Mouse (Mus musculus) midbrain, embryonic 15.5 days (tissue): ENCODE results near the gene Rnf5. TPM values are rescaled to one million over a fixed set of nuclear protein-coding genes. Genes with fewer than 3 reads are reported as not detected.

ENCODE experiments used
- ATAC-seq: fragments of 200-750 bp; cut with Nextera tagmentation; replicated peaks from 2 replicates; pipeline ENCODE4 v1.8.0; 2017; ENCODE audit warnings: moderate TSS enrichment
- H3K27ac ChIP-seq: fragments of 300-500 bp; sonication (generic); 2 replicates; pipeline ENCODE4 v1.5.1; 2015; ENCODE audit warnings: mild to moderate bottlenecking, inconsistent platforms
- H3K27me3 ChIP-seq: fragments of 300-500 bp; sonication (generic); replicated peaks from 2 replicates; pipeline ENCODE4 v1.6.1; 2015; ENCODE audit warnings: inconsistent platforms
- H3K36me3 ChIP-seq: fragments of 300-500 bp; sonication (generic); replicated peaks from 2 replicates; pipeline ENCODE4 v1.6.1; 2015; ENCODE audit warnings: inconsistent platforms
- H3K4me1 ChIP-seq: fragments of 300-500 bp; sonication (generic); 2 replicates; pipeline ENCODE4 v1.6.1; 2015; ENCODE audit warnings: inconsistent platforms
- H3K4me2 ChIP-seq: fragments of 300-500 bp; sonication (generic); 2 replicates; pipeline ENCODE4 v1.6.1; 2015; ENCODE audit warnings: inconsistent platforms, mild to moderate bottlenecking, moderate library complexity
- H3K4me3 ChIP-seq: fragments of 300-500 bp; sonication (generic); 2 replicates; pipeline ENCODE4 v1.5.1; 2015; ENCODE audit warnings: mild to moderate bottlenecking, inconsistent platforms
- H3K9ac ChIP-seq: fragments of 300-500 bp; sonication (generic); 2 replicates; pipeline ENCODE4 v1.6.1; 2015; ENCODE audit warnings: mild to moderate bottlenecking, inconsistent platforms
- H3K9me3 ChIP-seq: fragments of 300-500 bp; sonication (generic); 2 replicates; pipeline ENCODE4 v1.6.1; 2016; ENCODE audit warnings: inconsistent platforms
- WGBS: fragments of 180-500 bp; shearing (Covaris S2); methylation state at CpG from one replicate; pipeline ENCODE4 v1.1.7; 2015; ENCODE audit warnings: mixed read lengths; 5-methylcytosine and 5-hydroxymethylcytosine counted together
- polyA plus RNA-seq: library from polyadenylated mRNA; unstranded; fragments of >200 nt; fragmentation: Nextera tagmentation; extraction: Ambion mirVana; gene quantifications from 2 replicates; pipeline ENCODE4 v1.2.1, GENCODE M21; 2015

Rnf5 gene
- polyA plus RNA-seq, result 306 and 313 TPM in 2 replicates

DNA sequence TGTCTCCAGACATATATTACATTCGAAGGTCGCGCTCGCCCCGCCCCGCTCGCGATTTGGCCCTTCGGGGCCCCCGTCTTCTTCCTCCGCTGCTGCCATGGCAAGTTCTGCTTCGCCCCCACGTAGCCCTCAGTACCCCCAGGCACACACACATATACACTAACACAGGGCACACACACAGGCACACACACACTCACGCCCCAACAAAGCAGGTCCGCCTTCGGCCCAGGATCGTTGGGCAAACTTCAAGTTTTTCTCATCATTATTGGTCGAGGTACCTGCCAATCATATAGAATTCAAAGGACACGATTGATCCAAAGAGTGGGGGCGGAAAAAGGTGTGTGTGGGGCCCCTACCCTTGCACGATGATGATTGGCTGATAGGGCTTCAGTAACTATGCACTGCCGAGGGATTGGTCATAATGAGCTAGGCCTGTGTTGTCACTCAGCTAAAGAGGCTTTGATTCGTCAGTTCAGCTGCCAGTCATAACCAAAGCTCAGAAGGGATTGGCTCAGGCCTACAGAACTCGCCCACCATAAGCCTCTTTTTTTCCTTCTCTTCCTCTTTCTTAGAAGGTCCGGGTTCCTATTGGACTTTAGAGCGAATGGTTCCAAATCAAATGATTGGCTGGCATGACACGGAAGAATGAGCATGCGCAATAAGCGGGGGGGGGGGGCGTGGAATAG, at the start of gene Rnf5:
Gene Rnf5, minus strand, starts transcription at position 316 of the 686 bp plus-strand sequence.
- Histone ChIP-seq H3K9me3 (no peaks in the 10 kb centered on the region), H3K36me3 (peaks cover 11% of the 10 kb centered on the region; the same call in 1 of the 2 replicates), H3K4me1 (peaks cover 45% of the 10 kb centered on the region), H3K9ac (peak within 1 kb of the TSS; percentile 94), H3K27me3 (no peaks in the 10 kb centered on the region), H3K4me2 (peak within 1 kb of the TSS; percentile 70), H3K27ac (peak within 1 kb of the TSS; percentile 92), H3K4me3 (peak within 1 kb of the TSS; percentile 86)
- 1% methylated on average over 30 of the region's 30 CpGs for WGBS
- peak; percentile 95 for ATAC-seq

DNA sequence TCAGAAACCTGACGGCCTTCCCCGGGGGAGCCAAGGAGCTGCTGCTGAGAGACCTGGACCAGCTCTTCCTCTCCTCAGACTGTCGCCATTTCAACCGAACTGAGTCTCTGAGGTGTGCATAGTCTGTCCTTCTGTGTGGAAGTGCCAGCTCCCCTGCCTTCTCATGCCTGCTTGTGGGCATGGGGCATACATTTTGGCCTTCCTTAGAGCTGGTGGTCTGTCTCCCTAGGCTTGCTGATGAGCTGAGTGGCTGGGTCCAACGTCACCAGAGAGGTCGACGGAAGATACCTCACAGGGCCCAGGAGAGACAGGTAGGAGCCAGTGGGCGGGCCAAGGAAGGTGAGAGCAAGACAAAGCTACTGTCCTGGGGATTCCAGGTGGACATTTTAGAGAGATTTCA, 49.5 kb upstream of the Rnf5 start:
- Histone ChIP-seq H3K9ac (no peak overlapping the region), H3K36me3 (peaks cover 27% of the 10 kb centered on the region; the same call in 1 of the 2 replicates), H3K4me2 (no peak overlapping the region), H3K27ac (no peak overlapping the region), H3K9me3 (no peaks in the 10 kb centered on the region), H3K27me3 (no peaks in the 10 kb centered on the region), H3K4me1 (peaks cover 9% of the 10 kb centered on the region), H3K4me3 (no peak overlapping the region)
- ATAC-seq, result no peak
- 94% methylated on average over 8 of the region's 8 CpGs for WGBS

DNA sequence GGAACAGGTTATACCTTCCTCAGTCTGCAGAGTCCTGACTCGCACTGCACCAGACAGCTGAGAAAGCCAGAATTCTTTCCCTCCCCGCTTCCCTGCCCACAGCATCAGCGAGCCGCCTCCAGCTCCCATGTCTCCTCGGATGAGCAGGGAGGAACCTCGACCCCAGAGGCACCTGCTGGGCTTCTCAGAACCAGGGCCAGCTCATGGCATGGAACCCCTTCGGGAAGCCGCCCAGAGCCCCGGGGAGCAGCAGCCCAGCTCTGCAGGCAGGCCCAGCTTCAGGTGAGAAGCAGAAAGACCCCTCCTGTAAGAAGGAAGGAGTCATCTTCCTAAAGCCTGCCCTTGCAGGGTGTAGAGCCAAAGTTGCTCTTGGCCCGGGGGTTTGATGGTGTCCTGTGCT, 49.1 kb upstream of the Rnf5 start:
- Histone ChIP-seq H3K4me2 (no peak overlapping the region), H3K9me3 (no peaks in the 10 kb centered on the region), H3K4me3 (no peak overlapping the region), H3K4me1 (peaks cover 13% of the 10 kb centered on the region), H3K36me3 (peaks cover 27% of the 10 kb centered on the region; the same call in 1 of the 2 replicates), H3K27ac (no peak overlapping the region), H3K9ac (no peak overlapping the region), H3K27me3 (no peaks in the 10 kb centered on the region)
- ATAC-seq, result no peak
- WGBS, result 89% methylated on average over 10 of the region's 10 CpGs

DNA sequence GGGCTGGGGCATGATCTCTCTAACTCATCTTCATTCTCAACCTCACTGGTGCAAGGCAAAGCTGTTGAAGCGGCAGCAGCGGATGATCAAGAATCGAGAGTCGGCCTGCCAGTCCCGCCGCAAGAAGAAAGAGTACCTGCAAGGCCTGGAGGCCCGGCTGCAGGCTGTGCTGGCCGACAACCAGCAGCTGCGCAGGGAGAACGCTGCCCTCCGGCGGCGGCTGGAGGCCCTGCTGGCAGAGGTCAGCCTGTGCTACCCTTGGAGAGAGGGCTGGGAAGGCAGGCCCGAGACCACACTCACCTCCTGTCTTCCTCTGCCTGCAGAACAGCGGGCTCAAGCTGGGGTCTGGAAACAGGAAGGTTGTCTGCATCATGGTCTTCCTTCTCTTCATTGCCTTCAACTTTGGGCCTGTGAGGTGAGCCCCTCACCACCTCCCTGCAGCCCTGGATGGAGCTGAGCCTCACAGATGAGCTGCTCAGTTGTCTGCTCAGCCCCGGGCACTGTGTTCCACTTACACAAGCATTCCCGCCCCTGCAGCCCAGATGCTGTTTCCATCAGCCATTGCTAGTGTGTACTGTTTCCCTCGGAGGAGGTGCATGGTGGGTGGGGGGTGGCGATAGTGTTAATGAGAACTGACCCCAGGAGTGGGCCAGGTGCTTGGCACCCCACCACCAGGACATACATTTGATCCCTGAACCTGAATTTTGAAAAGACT, 48.2 kb upstream of the Rnf5 start:
- no peak overlapping the region for H3K4me3 ChIP-seq
- peaks cover 27% of the 10 kb centered on the region; the same call in 1 of the 2 replicates for H3K36me3 ChIP-seq
- no peak overlapping the region for H3K4me2 ChIP-seq
- H3K27me3 ChIP-seq, result no peaks in the 10 kb centered on the region
- H3K27ac ChIP-seq, result no peak overlapping the region
- 47% methylated on average over 19 of the region's 19 CpGs for WGBS
- no peaks in the 10 kb centered on the region for H3K9me3 ChIP-seq
- no peak for ATAC-seq
- peaks cover 16% of the 10 kb centered on the region for H3K4me1 ChIP-seq
- no peak overlapping the region for H3K9ac ChIP-seq

DNA sequence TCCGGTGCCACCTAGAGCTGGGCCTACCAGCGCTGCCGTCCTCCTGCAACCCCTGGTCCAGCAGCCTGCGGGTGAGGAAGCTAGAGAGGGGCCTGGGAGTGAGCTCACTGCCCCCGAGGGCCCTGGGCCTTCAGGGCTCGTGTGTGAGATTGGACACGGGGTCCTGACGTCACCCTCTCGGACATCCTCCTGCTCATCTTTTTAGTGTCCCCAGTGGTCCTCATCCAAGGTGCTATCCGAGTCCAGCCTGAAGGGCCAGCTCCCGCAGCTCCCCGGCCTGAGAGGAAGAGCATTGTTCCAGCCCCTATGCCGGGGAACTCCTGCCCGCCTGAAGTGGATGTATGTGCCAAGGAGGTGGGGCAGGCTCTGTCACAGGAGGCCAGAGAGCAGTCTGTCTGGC, 47.3 kb upstream of the Rnf5 start:
- Histone ChIP-seq H3K36me3 (peaks cover 27% of the 10 kb centered on the region; the same call in 1 of the 2 replicates), H3K27me3 (no peaks in the 10 kb centered on the region), H3K4me1 (peaks cover 25% of the 10 kb centered on the region), H3K9me3 (no peaks in the 10 kb centered on the region), H3K27ac (no peak overlapping the region), H3K9ac (no peak overlapping the region), H3K4me3 (no peak overlapping the region), H3K4me2 (no peak overlapping the region)
- no peak for ATAC-seq
- WGBS, result 92% methylated on average over 14 of the region's 14 CpGs

DNA sequence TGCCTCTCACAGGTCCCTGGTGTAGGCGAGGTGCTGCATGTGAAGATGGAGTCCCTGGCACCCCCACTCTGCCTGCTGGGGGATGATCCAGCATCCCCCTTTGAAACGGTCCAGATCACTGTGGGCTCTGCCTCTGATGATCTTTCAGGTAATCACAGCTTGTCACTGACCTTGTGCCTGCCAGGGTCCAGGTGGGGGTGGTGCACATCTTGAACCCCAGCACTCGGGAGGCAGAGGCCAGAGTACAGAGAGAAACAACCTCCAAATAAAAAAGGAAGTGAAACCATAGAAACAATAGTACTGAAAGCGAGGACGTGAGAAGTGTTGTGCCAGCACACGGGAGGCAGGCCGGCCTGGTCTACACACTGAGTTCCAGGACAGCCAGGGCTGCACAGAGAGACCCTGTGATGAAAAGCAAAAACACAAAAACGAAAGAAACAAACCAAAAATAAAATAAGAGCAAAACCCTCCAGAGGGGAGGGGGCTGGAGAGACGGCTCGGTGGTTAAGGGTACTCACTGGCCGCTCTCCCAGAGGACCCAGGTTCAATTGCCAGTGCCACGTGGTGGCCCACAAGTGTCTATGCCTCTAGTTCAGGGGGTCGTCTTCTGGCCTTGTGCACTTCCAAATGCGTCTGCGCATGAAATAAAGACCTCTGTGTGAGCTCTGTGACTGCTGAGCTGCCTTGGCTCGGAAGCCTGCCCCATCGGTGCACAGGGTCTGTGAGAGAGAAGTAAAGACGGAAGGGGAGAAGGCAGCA, 45.8 kb upstream of the Rnf5 start:
- Histone ChIP-seq H3K36me3 (peaks cover 27% of the 10 kb centered on the region; the same call in 1 of the 2 replicates), H3K9ac (no peak overlapping the region), H3K27me3 (no peaks in the 10 kb centered on the region), H3K27ac (no peak overlapping the region), H3K4me2 (no peak overlapping the region), H3K9me3 (no peaks in the 10 kb centered on the region), H3K4me3 (no peak overlapping the region), H3K4me1 (peaks cover 34% of the 10 kb centered on the region)
- 91% methylated on average over 18 of the region's 18 CpGs for WGBS
- no peak for ATAC-seq

DNA sequence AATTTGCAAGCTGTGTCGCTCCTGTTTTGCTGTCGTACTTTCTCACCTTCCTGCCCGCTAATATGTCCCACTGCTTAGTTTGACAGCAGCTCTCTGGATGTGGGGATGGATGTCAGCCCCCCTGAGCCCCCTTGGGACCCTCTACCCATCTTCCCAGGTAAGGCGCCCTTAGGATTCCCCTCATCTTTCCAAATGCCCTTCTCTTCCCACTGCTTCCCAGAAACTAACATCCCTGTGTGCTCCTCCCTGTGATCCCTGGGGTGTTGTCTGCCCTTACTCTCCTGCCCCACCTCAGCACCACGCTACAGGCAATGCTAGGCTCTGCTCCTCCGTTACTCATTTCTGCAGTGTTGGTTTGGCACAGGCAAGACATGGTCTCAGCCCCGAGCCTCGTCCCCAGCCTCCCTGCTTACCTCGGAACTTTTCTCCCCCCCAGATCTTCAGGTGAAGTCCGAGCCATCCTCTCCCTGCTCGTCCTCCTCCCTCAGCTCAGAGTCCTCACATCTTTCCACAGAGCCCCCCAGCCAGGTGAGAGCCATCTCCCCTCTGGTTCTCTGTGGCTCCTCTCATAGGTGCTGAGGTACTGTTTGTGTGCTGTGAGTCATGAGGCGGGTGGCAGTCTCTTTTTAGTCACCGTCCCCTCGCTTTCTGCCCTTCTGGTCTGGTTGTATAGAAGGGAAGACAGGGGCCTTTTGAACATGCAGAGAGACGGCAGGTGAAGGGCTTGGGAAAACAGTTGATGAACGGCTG, 44.8 kb upstream of the Rnf5 start:
- H3K9me3 ChIP-seq, result no peaks in the 10 kb centered on the region
- H3K9ac ChIP-seq, result no peak overlapping the region
- ATAC-seq, result no peak
- peak overlapping the region; percentile 70 for H3K4me3 ChIP-seq
- no peaks in the 10 kb centered on the region for H3K27me3 ChIP-seq
- peaks cover 34% of the 10 kb centered on the region for H3K4me1 ChIP-seq
- H3K36me3 ChIP-seq, result peaks cover 25% of the 10 kb centered on the region; the same call in 1 of the 2 replicates
- WGBS, result 82% methylated on average over 16 of the region's 16 CpGs
- H3K4me2 ChIP-seq, result peak overlapping the region; percentile 82
- H3K27ac ChIP-seq, result no peak overlapping the region

DNA sequence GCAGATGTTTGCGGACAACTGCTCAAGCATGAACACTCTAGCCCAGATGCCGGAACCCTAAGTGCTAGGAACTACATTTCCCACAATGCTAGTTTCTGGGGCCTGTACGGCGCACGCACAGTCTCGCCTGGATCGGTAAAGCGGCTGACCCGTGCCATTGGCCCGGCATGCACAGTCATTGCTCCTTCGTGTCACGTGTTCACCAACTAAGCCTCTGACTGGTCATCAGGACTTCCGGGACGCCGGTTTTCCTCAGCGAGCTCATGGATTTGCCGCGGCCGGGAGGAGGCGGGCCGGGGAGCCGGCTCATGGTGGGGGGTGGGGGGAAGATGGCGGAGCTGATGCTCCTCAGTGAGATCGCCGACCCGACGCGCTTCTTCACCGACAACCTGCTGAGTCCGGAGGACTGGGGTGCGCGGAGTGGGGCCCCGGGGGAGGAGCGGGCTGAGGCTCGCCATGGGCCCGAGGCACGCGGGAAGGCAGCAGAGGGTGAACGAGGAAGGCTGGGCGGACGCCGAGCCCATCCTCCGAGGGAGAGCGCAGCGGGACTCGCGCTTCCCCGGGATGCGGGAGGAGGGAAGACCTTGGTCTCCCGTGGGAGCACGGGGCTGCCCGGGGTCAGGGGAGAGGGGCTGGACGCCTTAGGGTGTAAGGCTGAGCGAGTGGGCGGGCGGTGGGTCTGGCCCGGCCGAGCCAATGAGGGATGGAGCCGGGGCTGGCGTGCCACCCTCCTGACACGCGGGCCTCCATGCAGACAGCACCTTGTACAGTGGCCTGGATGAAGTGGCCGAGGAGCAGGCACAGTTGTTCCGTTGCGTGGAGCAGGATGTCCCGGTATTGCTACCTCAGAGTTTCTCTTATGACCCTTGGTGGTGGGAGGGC, 43.7 kb upstream of the Rnf5 start, which contains the start of gene Atf6b:
Gene Atf6b, plus strand, starts transcription at position 241 of the 882 bp plus-strand sequence.
- H3K4me1 ChIP-seq, result peaks cover 34% of the 10 kb centered on the region
- no peaks in the 10 kb centered on the region for H3K9me3 ChIP-seq
- H3K4me3 ChIP-seq, result peak within 1 kb of the TSS; percentile 70
- H3K27me3 ChIP-seq, result no peaks in the 10 kb centered on the region
- H3K27ac ChIP-seq, result peak within 1 kb of the TSS; percentile 78
- H3K9ac ChIP-seq, result peak within 1 kb of the TSS; percentile 77
- peak; percentile 97 for ATAC-seq
- peaks cover 14% of the 10 kb centered on the region; the same call in 1 of the 2 replicates for H3K36me3 ChIP-seq
- WGBS, result under 1% methylated on average over 64 of the region's 66 CpGs
- peak within 1 kb of the TSS; percentile 82 for H3K4me2 ChIP-seq

DNA sequence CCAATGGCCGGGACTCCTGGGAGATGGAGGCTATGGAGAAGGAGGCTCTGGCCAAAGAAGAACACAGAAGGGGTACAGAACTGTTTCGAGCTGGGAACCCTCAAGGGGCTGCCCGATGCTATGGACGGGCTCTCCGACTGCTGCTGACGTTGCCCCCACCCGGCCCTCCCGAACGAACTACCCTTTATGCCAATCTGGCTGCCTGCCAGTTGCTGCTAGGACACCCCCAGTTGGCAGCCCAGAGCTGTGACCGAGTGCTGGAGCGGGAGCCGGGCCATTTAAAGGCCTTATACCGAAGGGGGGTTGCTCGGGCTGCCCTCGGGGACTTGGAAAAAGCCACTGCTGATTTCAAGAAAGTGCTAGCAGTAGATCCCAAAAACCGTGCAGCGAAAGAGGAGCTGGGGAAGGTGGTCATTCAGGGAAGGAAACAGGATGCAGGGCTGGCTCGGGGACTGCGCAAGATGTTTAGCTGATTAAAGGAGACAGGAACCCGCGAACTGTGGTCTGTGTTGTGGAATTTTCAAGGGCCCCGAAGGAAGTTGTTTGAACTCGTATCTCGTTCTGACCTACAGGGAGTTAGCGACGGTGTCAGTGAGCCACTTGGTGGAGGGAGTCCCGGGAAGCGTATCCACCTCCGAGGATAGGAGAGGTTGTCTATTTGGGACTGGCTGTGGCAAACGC, 42.5 kb upstream of the Rnf5 start:
- Histone ChIP-seq H3K4me1 (peaks cover 39% of the 10 kb centered on the region), H3K27ac (no peak overlapping the region), H3K4me3 (peak overlapping the region; percentile 70), H3K4me2 (peak overlapping the region; percentile 82), H3K27me3 (no peaks in the 10 kb centered on the region), H3K9ac (no peak overlapping the region), H3K9me3 (no peaks in the 10 kb centered on the region), H3K36me3 (peaks cover 10% of the 10 kb centered on the region; the same call in 1 of the 2 replicates)
- WGBS, result 88% methylated on average over 30 of the region's 30 CpGs
- no peak for ATAC-seq

DNA sequence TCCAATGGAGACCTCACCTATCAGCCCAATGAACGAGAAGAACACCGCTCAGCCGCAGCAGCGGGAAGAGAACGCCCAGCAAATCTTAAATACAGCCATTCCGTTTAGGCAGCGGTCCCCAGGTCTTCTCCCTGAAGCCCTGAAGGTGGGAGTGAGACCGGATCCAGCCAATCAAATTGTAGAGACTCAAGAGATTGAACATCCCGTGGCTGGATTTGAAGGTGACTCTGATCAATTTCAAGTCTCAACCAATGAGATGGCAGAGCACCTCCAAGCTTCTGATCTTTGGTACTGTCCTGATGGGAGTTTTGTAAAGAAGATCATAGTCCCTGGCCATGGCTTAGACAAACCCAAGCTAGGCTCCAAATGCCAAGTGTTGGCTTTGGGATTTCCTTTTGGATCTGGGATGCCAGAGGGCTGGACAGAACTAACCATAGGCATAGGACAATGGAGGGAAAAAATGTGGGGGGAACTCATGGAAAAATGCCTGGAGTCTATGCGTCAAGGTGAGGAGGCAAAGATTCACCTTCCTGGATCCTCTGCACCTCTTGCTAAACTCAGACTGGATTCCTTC, 41.9 kb upstream of the Rnf5 start:
- peak overlapping the region; percentile 82 for H3K4me2 ChIP-seq
- ATAC-seq, result no peak
- 48% methylated on average over 10 of the region's 10 CpGs for WGBS
- H3K9me3 ChIP-seq, result no peaks in the 10 kb centered on the region
- peak overlapping the region; percentile 57 for H3K4me3 ChIP-seq
- H3K4me1 ChIP-seq, result peaks cover 40% of the 10 kb centered on the region
- H3K27me3 ChIP-seq, result no peaks in the 10 kb centered on the region
- peak overlapping the region; percentile 81 for H3K27ac ChIP-seq
- H3K9ac ChIP-seq, result peak overlapping the region; percentile 64
- peaks cover 4% of the 10 kb centered on the region; the same call in 1 of the 2 replicates for H3K36me3 ChIP-seq
